Mouse (Mus musculus) megakaryocyte progenitor cell, adult 5-6 weeks (primary cell): ENCODE results near the gene Itpr2. TPM values are rescaled to one million over a fixed set of nuclear protein-coding genes. Genes with fewer than 3 reads are reported as not detected.

ENCODE experiments used
- ATAC-seq: replicated peaks from 2 replicates; pipeline ENCODE4 v1.8.0; 2016; ENCODE audit warnings: mild to moderate bottlenecking, moderate TSS enrichment, inconsistent platforms; ENCODE audit not compliant: poor library complexity
- total RNA-seq, 2 experiments: library from RNA; stranded (forward) in 1 of 2; stranded (reverse) in 1 of 2; fragments of 157-497, 149-512 nt in 1 of 2; fragments of 200-1000 nt in 1 of 2; gene quantifications; 2 replicates each; pipeline versions ENCODE4 v1.2.3 to v1.2.4; 2015 to 2017

The Itpr2 gene
- total RNA-seq, 2 experiments from 2014 or later, result 6.9 to 13.3 TPM

- no peak for ATAC-seq
Measured at GRCm38 (mm10) chr6:146190006-146190405, 312.0 kb downstream of the Itpr2 start.

DNA sequence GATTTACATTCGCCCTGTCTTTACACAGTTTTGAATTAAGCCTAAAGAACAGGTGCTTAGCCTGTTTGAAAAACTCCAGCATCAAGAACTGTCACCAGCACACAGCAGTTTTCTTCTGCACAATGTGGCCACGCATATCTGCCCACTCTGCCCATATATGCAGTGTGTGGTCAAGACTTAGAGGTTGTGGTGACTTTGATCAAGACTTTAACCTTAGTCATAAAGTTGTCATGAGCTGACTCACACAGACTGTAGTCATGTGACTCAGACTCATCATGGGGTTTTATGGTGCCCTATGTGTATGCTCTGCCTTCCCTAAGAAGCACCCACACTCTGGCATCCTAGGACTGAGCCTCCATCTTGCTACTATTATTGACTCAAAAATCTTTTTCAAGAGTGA is 316.5 kb downstream of the Itpr2 start:
- ATAC-seq, result no peak

- no peak for ATAC-seq
Measured at GRCm38 (mm10) chr6:146184771-146185170, 317.3 kb downstream of the Itpr2 start.

DNA sequence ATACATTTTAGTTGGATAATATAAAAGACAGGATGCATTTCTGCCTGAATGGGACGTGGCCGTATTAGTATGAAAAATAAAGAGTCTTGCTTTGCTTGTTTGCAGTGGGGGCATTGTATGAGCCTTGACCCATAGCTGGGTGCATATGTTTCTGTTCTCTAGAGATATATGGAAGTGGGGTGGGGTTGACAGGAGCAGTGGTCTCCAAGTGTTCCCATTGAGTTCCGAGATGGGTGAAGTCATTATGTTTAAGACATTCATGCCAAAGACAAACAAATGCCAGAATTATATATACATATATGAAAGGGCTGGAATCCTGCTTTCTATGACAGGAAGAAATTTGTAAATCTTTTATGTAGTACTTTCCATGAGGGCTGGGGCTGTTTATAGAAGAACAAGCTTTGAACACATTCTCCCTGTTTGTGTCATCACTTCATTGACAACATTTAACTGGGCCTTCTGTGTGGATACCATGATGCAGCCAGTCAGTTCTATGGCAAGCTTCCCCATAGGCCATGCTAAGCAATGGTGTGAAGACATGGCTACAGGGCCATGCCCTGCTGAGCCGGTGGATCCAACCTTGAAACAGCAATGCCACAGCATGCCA is 327.3 kb downstream of the Itpr2 start:
- no peak for ATAC-seq

GRCm38 (mm10) chr6:146170603-146171051 is 331.4 kb downstream of the Itpr2 start:
- peak; percentile 86 for ATAC-seq

DNA sequence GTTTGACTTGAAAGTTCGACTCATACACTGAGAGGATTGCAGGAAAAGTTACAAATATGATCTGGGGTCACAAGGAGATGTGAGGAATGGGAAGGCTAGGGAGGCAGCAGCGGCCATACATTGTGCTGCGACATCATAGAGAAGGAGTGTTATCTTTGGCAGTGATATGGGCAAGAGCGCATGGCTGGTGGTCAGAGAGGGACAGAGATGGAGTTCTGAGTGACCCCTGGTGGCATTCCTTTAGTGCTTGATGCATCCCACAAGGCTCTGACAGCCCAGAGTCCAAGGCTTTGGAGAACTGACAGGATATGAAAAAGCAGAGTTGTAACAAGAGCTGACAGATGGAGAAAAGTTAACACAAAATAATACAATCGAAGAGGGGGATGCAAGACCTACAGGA is 334.8 kb downstream of the Itpr2 start:
- ATAC-seq, result no peak

DNA sequence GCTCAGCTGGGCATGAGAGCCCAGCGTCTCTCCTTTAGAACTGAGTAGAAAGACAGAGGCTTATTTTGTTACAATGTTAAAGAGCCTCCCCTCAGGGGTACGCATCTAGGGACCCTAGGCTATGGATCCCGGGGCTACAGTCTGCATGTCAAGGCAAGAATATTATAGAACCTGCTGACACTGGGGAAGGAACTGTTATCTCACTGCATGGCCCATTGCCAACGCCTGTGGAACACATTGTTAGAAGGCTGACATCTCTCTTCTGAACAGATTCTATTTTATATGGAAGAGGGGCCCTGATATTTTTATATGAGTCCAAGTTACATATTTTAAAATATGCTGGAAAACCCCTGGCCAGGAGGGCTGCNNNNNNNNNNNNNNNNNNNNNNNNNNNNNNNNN is 342.4 kb downstream of the Itpr2 start:
- ATAC-seq, result 0 out of 2 replicates have a peak, but pooled peaks have one; percentile 29

- ATAC-seq, result no peak
Measured at GRCm38 (mm10) chr6:146158717-146159116, 343.3 kb downstream of the Itpr2 start.

- no peak for ATAC-seq
Measured at GRCm38 (mm10) chr6:146157983-146158535, 344.0 kb downstream of the Itpr2 start.

- ATAC-seq, result no peak
Measured at GRCm38 (mm10) chr6:146157099-146157498, 344.9 kb downstream of the Itpr2 start.

DNA sequence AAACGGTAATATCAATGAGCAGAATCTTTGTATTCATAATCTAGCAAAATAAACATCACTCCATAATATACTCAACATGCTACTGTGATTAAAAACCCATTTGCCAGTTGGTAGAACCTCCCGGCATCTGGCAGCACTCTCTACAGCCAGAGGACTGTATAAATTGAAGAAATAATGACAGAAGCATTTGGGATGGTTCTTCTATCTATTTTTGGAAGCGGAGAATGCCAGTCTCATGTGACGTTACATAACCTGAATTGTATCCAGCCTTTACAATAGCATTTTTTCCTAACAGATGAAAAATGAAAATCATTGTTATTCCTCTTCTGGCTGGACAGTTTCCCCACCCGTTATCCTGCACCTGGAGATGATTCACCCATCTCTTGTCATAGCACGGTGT is 345.5 kb downstream of the Itpr2 start:
- no peak for ATAC-seq

DNA sequence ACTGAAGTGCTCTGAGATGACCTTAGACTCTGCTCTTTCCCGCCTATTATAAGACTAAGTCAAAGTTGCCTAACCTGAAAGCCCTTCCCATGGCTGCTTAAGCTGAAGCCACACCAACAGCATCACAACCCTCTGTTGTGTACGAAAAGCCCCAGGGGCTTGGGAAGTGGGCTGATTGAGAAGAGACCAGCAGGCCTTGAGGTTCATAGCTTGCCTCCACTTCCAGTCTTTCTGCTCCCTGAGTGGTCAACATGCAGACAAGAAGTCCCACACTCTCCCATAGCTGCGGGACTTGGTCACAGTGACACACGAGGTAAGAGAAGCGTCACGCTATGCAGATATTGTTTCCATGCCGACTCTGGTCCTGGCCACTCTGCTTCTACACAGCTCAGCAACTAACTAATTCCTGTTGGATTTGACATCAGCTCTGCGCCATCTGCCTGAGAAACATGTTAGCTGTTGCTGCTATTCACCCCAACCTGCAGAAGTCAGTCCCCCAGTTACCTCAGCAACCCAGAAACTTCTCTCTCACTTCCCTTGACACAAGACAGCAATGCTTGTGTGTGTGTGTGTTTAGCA is 346.8 kb downstream of the Itpr2 start:
- ATAC-seq, result no peak

- ATAC-seq, result no peak
Measured at GRCm38 (mm10) chr6:146152843-146153242, 349.2 kb downstream of the Itpr2 start.

DNA sequence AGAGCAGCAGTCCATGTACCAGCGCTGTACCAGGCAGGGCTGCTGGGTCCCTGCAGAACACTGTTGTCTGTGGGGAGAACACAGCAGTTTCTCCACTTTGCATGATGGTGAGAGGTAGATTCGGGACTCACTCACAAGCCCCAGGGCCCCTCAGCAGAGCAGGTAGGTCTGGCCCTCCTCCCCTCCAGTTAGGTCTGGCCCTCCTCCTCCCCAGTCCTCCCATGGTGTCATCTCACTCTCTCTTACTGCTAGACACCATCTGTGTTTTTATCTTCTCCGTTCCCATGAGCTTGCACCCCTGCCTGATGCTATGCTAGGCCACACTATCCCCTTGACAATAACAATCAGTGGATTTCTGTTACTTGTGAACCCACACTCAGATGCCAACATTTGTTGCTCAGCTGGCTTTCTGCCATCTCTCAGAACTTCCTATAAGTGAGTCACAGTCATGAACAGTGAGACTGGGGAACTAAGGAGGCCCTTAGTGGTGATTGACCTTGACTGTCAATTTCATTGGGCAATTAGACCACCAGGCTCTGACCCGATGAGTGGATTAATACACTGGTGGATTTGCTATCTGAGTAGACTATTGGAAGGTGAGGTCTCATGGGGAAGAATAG is 360.9 kb downstream of the Itpr2 start:
- no peak for ATAC-seq

DNA sequence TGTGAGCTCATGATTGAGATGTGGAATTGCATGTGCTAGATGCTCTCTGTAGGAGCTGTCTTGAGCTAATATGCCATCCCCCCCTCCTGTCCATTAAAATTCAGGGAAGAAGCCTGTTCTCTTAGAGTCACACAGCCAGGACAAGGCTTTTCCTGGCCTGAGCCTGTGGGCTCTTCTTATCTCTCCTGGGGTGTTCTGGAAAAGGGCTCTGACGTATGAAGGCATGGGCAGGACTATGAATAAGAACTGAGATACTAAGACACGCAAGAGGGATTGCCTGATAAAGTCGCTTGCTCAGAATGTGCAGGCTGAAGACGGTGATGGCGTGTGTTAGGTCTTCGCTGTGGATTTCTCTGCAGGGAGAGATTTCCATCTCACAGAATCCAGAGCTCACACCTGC is 361.9 kb downstream of the Itpr2 start:
- ATAC-seq, result no peak

- no peak for ATAC-seq
Measured at GRCm38 (mm10) chr6:146136646-146137045, 365.4 kb downstream of the Itpr2 start.

GRCm38 (mm10) chr6:146136244-146136643 is 365.8 kb downstream of the Itpr2 start:
- no peak for ATAC-seq

DNA sequence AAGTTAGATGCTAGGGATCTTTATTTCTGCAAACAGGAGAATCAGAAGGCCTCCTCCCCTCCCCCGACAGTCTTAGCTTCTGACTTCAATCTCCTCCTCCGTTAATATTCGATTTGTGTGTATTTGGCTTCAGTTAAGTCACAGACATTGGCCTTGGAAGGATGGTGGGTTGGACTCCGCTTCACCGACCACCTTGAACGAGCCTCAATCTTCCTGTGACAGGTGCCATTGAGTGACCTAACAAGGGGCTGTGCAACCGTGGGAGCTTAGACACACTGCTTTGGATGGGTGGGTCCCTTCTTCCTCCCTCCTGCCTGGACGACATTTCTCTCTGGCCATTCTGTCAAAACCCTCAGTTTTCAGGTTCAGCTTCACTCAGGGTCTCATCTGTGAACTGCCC is 366.7 kb downstream of the Itpr2 start:
- no peak for ATAC-seq

DNA sequence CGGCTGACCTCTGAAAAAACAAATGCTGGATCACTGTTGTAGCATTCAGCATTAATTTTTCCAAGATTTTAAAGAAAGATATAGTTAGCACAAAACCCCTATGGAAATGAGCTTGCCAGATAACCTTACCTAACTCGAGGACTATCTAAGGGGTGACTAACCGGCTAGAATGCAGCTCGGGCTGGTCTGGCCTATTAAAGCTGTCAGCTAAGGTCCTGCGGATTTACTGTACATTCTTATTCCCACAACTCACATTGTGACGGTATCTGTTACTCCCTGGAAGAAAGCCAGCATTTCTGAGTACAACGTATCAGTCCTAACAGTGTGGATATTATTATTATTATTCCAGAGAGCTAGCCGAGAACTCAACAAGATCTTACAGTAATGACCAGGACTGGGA is 368.1 kb downstream of the Itpr2 start:
- ATAC-seq, result no peak

DNA sequence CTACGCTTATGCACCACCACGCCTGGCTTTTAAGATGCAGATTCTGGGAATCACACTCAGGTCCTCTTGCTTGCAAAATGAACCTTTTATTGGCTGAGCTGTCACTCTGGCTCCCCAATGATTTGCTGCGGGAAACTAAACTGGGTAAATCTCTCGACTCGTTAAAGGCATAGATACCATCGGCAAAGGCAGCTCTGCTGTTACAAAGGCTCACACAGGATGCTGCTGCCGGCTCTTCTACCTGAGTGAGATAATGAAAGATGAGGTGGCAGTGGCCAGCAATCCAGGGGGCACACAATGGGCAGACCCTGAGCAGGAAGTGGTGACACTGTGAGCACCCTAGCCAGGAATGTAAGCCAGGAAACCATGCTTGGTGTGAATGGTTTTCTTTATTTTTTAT is 373.0 kb downstream of the Itpr2 start:
- ATAC-seq, result no peak

- ATAC-seq, result 0 out of 2 replicates have a peak, but pooled peaks have one; percentile 12
Measured at GRCm38 (mm10) chr6:146126823-146127681, 375.0 kb downstream of the Itpr2 start.
